Mouse (Mus musculus): ENCODE data around the gene Dmkn. TPM values are rescaled to one million over a fixed set of nuclear protein-coding genes. Genes with fewer than 3 reads are reported as not detected.

Dmkn gene
- polyA plus RNA-seq, 1 experiment: not detected

DNA sequence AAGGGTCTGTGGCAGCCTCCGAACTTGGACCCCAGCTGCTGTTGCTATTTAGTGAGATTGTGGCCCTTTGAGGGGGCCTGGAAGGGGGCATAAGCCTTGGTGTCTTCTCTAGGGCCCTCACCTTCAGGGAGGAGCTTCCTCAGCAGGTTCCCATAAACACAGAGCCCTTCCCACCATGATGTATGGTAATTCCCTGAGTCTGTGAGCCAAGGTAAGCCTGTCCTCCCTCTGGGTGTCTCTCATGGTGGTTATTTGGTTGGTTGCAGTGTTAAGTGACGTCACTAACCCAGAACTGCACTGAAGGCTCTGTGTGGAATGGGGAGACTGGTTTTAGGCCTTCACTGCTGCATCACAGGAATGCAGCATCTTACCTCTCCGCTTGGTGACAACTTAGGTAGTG, 65.9 kb downstream of the Dmkn start:
- no peak overlapping the region for H3K27ac ChIP-seq (ENCODE audit: insufficient read depth, low read length)
- H3K4me1 ChIP-seq (ENCODE audit: control insufficient read depth, insufficient read depth, low read length): no peaks in the 10 kb centered on the region
- TF ChIP-seq POLR2A (IDR thresholded peaks at IDR 0.05; ENCODE audit: low read depth, low read length) (no peak), CTCF (IDR thresholded peaks at IDR 0.05; ENCODE audit: borderline replicate concordance, insufficient read depth, low read length) (no peak)
- H3K4me3 ChIP-seq (ENCODE audit: insufficient read depth, low read length): no peak overlapping the region

Other genes starting within 250 kb of the Dmkn start
- 4.3 and 7.1 TPM in 2 replicates for gene Arhgap33, start 228.7 kb upstream of the Dmkn start, polyA plus RNA-seq (2011; ENCODE audit: insufficient read length, low read depth, missing spikeins)
- gene Hspb6, start 211.6 kb upstream of the Dmkn start, polyA plus RNA-seq (2011; ENCODE audit: insufficient read length, low read depth, missing spikeins): 55.6 and 58.1 TPM in 2 replicates
- 7.7 and 8.0 TPM in 2 replicates for gene Proser3, start 211.5 kb upstream of the Dmkn start, polyA plus RNA-seq (2011; ENCODE audit: insufficient read length, low read depth, missing spikeins)
- gene Lin37, start 203.9 kb upstream of the Dmkn start, polyA plus RNA-seq (2011; ENCODE audit: insufficient read length, low read depth, missing spikeins): 30.6 and 38.5 TPM in 2 replicates
- gene U2af1l4, start 200.5 kb upstream of the Dmkn start, polyA plus RNA-seq (2011; ENCODE audit: insufficient read length, low read depth, missing spikeins): 49.1 and 79.1 TPM in 2 replicates
- 1.4 and 3.1 TPM in 2 replicates for gene Gm49396, start 200.4 kb upstream of the Dmkn start, polyA plus RNA-seq (2011; ENCODE audit: insufficient read length, low read depth, missing spikeins)
- 130 and 134 TPM in 2 replicates for gene Psenen, start 200.1 kb upstream of the Dmkn start, polyA plus RNA-seq (2011; ENCODE audit: insufficient read length, low read depth, missing spikeins)
- not detected in 2 replicates for gene Igflr1, start 198.3 kb upstream of the Dmkn start, polyA plus RNA-seq (2011; ENCODE audit: insufficient read length, low read depth, missing spikeins)
- gene Kmt2b, start 175.0 kb upstream of the Dmkn start, polyA plus RNA-seq (2011; ENCODE audit: insufficient read length, low read depth, missing spikeins): 31.9 and 40.1 TPM in 2 replicates
- gene Zbtb32, start 164.8 kb upstream of the Dmkn start, polyA plus RNA-seq (2011; ENCODE audit: insufficient read length, low read depth, missing spikeins): not detected in 2 replicates
- 0.47 and 0.49 TPM in 2 replicates for gene Upk1a, start 150.9 kb upstream of the Dmkn start, polyA plus RNA-seq (2011; ENCODE audit: insufficient read length, low read depth, missing spikeins)
- gene Cox6b1, start 137.6 kb upstream of the Dmkn start, polyA plus RNA-seq (2011; ENCODE audit: insufficient read length, low read depth, missing spikeins): 550 and 557 TPM in 2 replicates
- gene Etv2, start 127.9 kb upstream of the Dmkn start, polyA plus RNA-seq (2011; ENCODE audit: insufficient read length, low read depth, missing spikeins): not detected in 2 replicates
- 32.9 and 33.9 TPM in 2 replicates for gene Rbm42, start 113.4 kb upstream of the Dmkn start, polyA plus RNA-seq (2011; ENCODE audit: insufficient read length, low read depth, missing spikeins)
- 8.1 and 10.5 TPM in 2 replicates for gene Haus5, start 98.8 kb upstream of the Dmkn start, polyA plus RNA-seq (2011; ENCODE audit: insufficient read length, low read depth, missing spikeins)
- not detected in 2 replicates for gene Pmis2, start 92.2 kb upstream of the Dmkn start, polyA plus RNA-seq (2011; ENCODE audit: insufficient read length, low read depth, missing spikeins)
- not detected in 2 replicates for gene 2200002J24Rik, start 64.8 kb upstream of the Dmkn start, polyA plus RNA-seq (2011; ENCODE audit: insufficient read length, low read depth, missing spikeins)
- gene Atp4a, start 51.5 kb upstream of the Dmkn start, polyA plus RNA-seq (2011; ENCODE audit: insufficient read length, low read depth, missing spikeins): not detected in 2 replicates
- 136 and 144 TPM in 2 replicates for gene Tmem147, start 34.2 kb upstream of the Dmkn start, polyA plus RNA-seq (2011; ENCODE audit: insufficient read length, low read depth, missing spikeins)
- gene Gapdhs, start 20.1 kb upstream of the Dmkn start, polyA plus RNA-seq (2011; ENCODE audit: insufficient read length, low read depth, missing spikeins): not detected in 2 replicates
- gene Sbsn, start 12.3 kb upstream of the Dmkn start, polyA plus RNA-seq (2011; ENCODE audit: insufficient read length, low read depth, missing spikeins): 4.4 and 5.1 TPM in 2 replicates
- gene Krtdap, start 24.1 kb downstream of the Dmkn start, polyA plus RNA-seq (2011; ENCODE audit: insufficient read length, low read depth, missing spikeins): not detected in 2 replicates
- gene Ffar2, start 60.0 kb downstream of the Dmkn start, polyA plus RNA-seq (2011; ENCODE audit: insufficient read length, low read depth, missing spikeins): not detected in 2 replicates
- not detected in 2 replicates for gene Ffar3, start 92.4 kb downstream of the Dmkn start, polyA plus RNA-seq (2011; ENCODE audit: insufficient read length, low read depth, missing spikeins)
- not detected in 2 replicates for gene Ffar1, start 97.8 kb downstream of the Dmkn start, polyA plus RNA-seq (2011; ENCODE audit: insufficient read length, low read depth, missing spikeins)
- not detected in 2 replicates for gene Cd22, start 116.6 kb downstream of the Dmkn start, polyA plus RNA-seq (2011; ENCODE audit: insufficient read length, low read depth, missing spikeins)
- not detected in 2 replicates for gene Mag, start 151.1 kb downstream of the Dmkn start, polyA plus RNA-seq (2011; ENCODE audit: insufficient read length, low read depth, missing spikeins)
- gene Hamp2, start 160.9 kb downstream of the Dmkn start, polyA plus RNA-seq (2011; ENCODE audit: insufficient read length, low read depth, missing spikeins): not detected in 2 replicates
- gene Hamp, start 180.3 kb downstream of the Dmkn start, polyA plus RNA-seq (2011; ENCODE audit: insufficient read length, low read depth, missing spikeins): not detected in 2 replicates
- 55.5 and 61.1 TPM in 2 replicates for gene Usf2, start 193.0 kb downstream of the Dmkn start, polyA plus RNA-seq (2011; ENCODE audit: insufficient read length, low read depth, missing spikeins)
- gene Lsr, start 209.7 kb downstream of the Dmkn start, polyA plus RNA-seq (2011; ENCODE audit: insufficient read length, low read depth, missing spikeins): not detected in 2 replicates
- gene Fam187b, start 210.0 kb downstream of the Dmkn start, polyA plus RNA-seq (2011; ENCODE audit: insufficient read length, low read depth, missing spikeins): not detected in 2 replicates

Data from embryonic fibroblast, embryonic 13.5 days (primary cell).